ENCODE assay signal across 30 mouse cellular contexts in genomic region chr2:135707305-135707704, GRCm38 (mm10).
"Had no signal": no experiment of that assay in that cellular context is flagged by ENCODE, and none has a peak within 500 bp of the region (broad histone marks: within the 10 kb centered on the region; RNA-seq: fewer than 3 reads in every experiment).

No protein-coding gene starts in this region.

- H3K27ac ChIP-seq: limb, embryonic 10.5 days; limb, embryonic 12.5 days; limb, embryonic 13.5 days; limb, embryonic 15.5 days; liver, embryonic 13.5 days; liver, embryonic 14.5 days; liver, embryonic 15.5 days; macrophage; midbrain, embryonic 10.5 days; midbrain, embryonic 12.5 days; midbrain, embryonic 13.5 days; midbrain, embryonic 15.5 days; neural tube, embryonic 12.5 days; neural tube, embryonic 13.5 days had no signal

- H3K9me3 ChIP-seq: limb, embryonic 10.5 days; limb, embryonic 12.5 days; limb, embryonic 13.5 days; limb, embryonic 15.5 days; liver, embryonic 13.5 days; liver, embryonic 15.5 days; megakaryocyte, embryonic 14.5 days; midbrain, embryonic 10.5 days; midbrain, embryonic 12.5 days; midbrain, embryonic 13.5 days; midbrain, embryonic 15.5 days; neural tube, embryonic 12.5 days; neural tube, embryonic 13.5 days had no signal

- ATAC-seq: liver, postnatal 0 days; lung, postnatal 0 days; midbrain, embryonic 13.5 days; midbrain, embryonic 15.5 days; midbrain, embryonic 16.5 days had no signal

- DNase-seq: left cerebral cortex, postnatal 4 days; liver; liver, embryonic 13.5 days; liver, postnatal 0 days; lung, adult 18-20 months; lung, adult 2 months; lung, postnatal 14 days; lung, postnatal 36 days; lung, postnatal 4 days; midbrain, embryonic 14.5 days had no signal

- H3K9ac ChIP-seq: limb, embryonic 12.5 days; limb, embryonic 13.5 days; limb, embryonic 15.5 days; liver, embryonic 13.5 days; liver, embryonic 14.5 days; liver, embryonic 15.5 days; liver, postnatal 0 days; lung, embryonic 14.5 days; midbrain, embryonic 12.5 days; midbrain, embryonic 13.5 days; midbrain, embryonic 15.5 days; neural tube, embryonic 12.5 days; neural tube, embryonic 13.5 days had no signal

- H3K4me3 ChIP-seq: limb, embryonic 10.5 days; limb, embryonic 12.5 days; limb, embryonic 13.5 days; limb, embryonic 15.5 days; liver, embryonic 13.5 days; liver, embryonic 15.5 days; megakaryocyte, embryonic 14.5 days; midbrain, embryonic 10.5 days; midbrain, embryonic 12.5 days; midbrain, embryonic 13.5 days; midbrain, embryonic 15.5 days; myocyte; neural tube, embryonic 12.5 days; neural tube, embryonic 13.5 days had no signal

- H3K36me3 ChIP-seq: limb, embryonic 10.5 days; limb, embryonic 12.5 days; limb, embryonic 13.5 days; limb, embryonic 15.5 days; liver, embryonic 13.5 days; liver, embryonic 15.5 days; midbrain, embryonic 12.5 days; midbrain, embryonic 13.5 days; midbrain, embryonic 15.5 days; neural tube, embryonic 12.5 days; neural tube, embryonic 13.5 days had no signal

- H3K4me2 ChIP-seq: limb, embryonic 12.5 days; limb, embryonic 13.5 days; limb, embryonic 15.5 days; liver, embryonic 11.5 days; liver, embryonic 13.5 days; liver, embryonic 15.5 days; lung, embryonic 14.5 days; midbrain, embryonic 11.5 days; midbrain, embryonic 12.5 days; midbrain, embryonic 13.5 days; midbrain, embryonic 15.5 days; neural tube, embryonic 12.5 days; neural tube, embryonic 13.5 days had no signal

- H3K27me3 ChIP-seq: limb, embryonic 12.5 days; limb, embryonic 13.5 days; limb, embryonic 15.5 days; liver, embryonic 13.5 days; liver, embryonic 15.5 days; megakaryocyte, embryonic 14.5 days; midbrain, embryonic 12.5 days; midbrain, embryonic 13.5 days; midbrain, embryonic 15.5 days; neural tube, embryonic 12.5 days; neural tube, embryonic 13.5 days had no signal
